Mouse (Mus musculus) kidney, adult 2 months (tissue): Measurements from ENCODE around the gene 1700003E16Rik.

Experiments used
- CTCF ChIP-seq: fragments of 200-500 bp; conservative IDR thresholded peaks from 2 replicates; pipeline ENCODE4 v1.5.1; 2011; ENCODE audit warnings: low read depth, mild to moderate bottlenecking, control low read depth, low read length, moderate library complexity, mixed read lengths; ENCODE audit not compliant: insufficient read depth, insufficient read length
- POLR2A ChIP-seq: fragments of 200-500 bp; IDR thresholded peaks from one replicate; pipeline ENCODE4 v1.6.1; 2011; ENCODE audit warnings: low read depth, low read length, control low read depth

DNA sequence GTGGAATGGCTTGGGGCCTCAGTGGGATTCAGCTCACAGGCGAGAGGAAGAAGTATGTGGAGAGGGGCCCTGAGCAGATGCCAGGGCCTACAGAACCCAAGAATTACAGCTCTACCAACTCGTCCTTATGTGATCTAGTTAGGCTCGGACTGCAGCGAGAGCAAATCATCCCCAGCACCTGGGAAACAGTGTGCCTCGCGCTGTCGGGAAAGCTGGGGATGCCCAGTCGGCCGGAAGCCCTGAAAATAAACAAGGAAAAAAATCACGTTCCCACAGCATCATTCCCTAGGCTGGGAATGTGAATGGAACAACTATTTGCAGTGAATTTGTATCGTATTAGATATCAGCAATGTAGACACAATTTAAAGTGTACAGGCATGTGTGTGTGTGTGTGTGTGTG, 50.1 kb downstream of the 1700003E16Rik start:
- TF ChIP-seq POLR2A (no peak), CTCF (no peak)
